Mouse (Mus musculus): ENCODE results near the gene Hs3st2.

The Hs3st2 gene

DNA sequence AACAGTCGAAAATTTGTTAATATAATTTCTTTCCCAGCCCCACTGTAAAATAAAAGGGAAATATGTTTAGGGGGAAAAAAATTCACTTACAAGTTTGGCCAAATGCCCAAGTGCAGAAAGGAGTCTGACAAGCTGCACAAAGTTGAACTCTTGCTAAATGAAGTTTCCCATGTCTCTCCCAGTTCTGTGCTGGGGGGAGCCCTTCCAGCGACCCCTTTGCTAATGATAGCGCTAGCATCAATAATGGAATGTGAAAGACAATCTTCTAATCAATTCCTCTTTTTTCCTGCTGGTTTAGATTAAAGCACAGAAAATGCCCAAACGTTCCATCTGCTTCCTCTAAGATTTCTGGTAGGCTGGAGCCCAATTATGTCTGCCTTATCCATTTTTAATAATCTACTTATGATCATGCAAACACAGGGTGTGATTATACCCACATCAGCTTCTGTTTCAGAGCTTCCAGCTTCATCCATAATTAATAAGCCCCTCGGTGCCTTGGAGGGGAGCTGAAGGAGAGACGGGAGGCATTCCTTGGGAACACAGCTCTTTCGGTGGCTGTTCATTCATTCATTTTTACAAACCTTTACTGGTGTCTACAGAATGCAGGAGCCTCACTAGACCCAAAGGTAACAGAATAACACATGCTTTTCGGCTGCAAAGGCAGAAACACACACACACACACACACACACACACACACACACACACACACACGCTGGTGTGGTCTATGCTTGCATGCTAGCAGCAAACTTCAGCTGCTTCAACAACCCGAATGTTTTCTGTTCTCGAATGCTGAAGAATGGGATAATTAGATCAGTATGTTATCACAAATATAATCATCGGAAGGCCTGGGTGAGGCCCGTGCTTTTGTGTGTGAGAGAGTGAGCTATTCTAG lies 59.5 kb downstream of the Hs3st2 start:
- ChIA-PET CTCF (interaction anchor here in 1 of 4 experiments (0.5 kb wide), 1 partner anchor 240 kb away, joined by 5 read pairs; no protein-coding TSS in a partner anchor), POLR2A (no interaction called here)

DNA sequence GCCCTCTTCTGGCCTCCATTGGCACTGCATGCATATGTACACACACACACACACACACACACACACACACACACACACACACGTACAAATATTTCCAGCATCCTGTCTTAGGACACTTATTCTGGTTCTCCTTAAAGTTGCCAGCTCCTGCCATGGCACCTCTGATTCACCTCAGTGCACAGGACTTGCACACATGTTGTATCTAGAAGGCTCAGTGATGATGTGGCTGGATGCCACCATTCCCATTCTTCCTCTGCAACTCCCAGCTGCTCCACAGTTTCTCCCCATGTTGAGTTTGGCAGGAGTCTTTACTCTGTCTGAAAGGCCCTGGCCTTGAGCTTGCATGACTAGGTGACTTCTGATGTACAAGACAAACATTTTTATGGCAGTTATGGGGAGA lies 65.1 kb downstream of the Hs3st2 start:
- POLR2A ChIA-PET = no interaction called here

GRCm38 (mm10) chr7:121458075-121458474 lies 66.4 kb downstream of the Hs3st2 start:
- CTCF ChIA-PET = no interaction called here
- POLR2A ChIA-PET = interaction anchor here in 2 of 4 experiments (0.6 to 0.7 kb wide), 2 partner anchors 105 to 1117 kb away, joined by 5 to 9 read pairs; no protein-coding TSS in a partner anchor

More for the DNA sequence above, 65.1 kb downstream of the Hs3st2 start:
- CTCF ChIA-PET = interaction anchor here (0.6 to 1.5 kb wide), 8 partner anchors 13 to 760 kb away, joined by 3 to 4 read pairs (median 3); partner anchors contain the start of gene Hs3st2 (in 1 of the 4)

- ChIA-PET CTCF (no interaction called here), POLR2A (no interaction called here)
Observed at GRCm38 (mm10) chr7:121460626-121461025, 69.0 kb downstream of the Hs3st2 start.

- ChIA-PET POLR2A (no interaction called here), CTCF (no interaction called here)
Observed at GRCm38 (mm10) chr7:121464441-121464840, 72.8 kb downstream of the Hs3st2 start.

DNA sequence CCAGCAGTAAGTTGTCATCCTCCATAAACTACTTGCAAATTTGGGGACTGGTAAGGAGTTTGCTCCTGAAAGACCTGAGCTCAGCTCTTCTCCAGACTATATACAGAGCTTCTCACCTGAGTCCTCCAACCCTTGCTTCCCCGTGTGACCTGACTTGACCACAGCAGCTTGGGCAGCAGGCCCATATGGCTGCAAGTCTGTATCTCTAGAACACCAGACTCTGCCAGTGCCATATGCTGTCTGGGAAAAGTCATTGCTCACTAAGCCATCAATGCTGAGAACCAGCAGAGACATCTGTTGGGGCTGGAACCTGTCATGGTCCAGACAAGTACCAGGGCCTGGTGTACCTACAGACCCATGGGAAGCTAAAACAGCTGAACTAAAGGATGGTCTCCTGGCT lies 73.5 kb downstream of the Hs3st2 start:
- POLR2A ChIA-PET = no interaction called here
- CTCF ChIA-PET = no interaction called here

DNA sequence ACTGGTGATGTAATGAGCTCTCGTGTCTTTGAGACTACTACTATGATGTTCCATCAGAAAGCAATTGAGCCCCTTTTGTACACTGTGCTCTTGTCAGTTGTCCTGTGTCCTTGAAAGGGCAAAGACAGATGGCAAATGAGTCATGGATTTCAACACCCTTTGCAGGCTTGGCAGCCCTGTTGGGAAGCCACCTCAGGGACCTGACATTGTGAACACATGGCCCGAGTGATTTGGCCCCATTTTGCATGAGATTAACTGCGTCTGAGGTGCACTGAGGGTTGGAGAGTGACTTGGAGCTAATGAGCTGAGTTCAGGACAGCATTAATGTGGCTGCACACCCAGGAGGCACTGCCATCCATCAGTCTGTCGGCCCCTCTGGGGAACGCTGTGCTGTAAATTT lies 74.7 kb downstream of the Hs3st2 start:
- ChIA-PET CTCF (interaction anchor here in 1 of 4 experiments (1.0 kb wide), 1 partner anchor 10 kb away, joined by 3 read pairs; no protein-coding TSS in a partner anchor), POLR2A (no interaction called here)

GRCm38 (mm10) chr7:121469435-121469834 lies 77.8 kb downstream of the Hs3st2 start:
- ChIA-PET CTCF (no interaction called here), POLR2A (no interaction called here)

DNA sequence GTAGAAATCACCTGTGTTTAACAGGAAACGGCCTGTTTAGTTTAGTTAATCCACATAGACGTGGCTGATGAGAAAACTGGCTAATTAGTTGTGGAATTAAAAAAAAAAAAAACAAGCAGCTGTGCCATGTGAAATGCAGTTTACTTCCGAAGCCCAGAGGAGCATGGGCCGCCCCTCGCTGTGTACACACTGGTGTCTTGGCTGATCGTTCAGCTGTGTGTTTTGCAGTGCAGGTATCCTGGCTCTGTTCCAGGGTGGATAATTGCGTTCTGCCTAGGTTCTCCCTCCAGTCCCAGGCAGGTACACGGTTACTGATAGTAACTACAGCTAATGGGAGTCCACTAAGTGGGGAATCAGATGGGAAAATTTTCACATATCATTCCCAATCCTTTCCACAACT lies 86.6 kb downstream of the Hs3st2 start:
- ChIA-PET CTCF (interaction anchor here in 1 of 4 experiments (0.6 kb wide), 1 partner anchor 32 kb away, joined by 3 read pairs; no protein-coding TSS in a partner anchor), POLR2A (no interaction called here)

- CTCF ChIA-PET = no interaction called here
- POLR2A ChIA-PET = interaction anchor here in 1 of 4 experiments (0.6 kb wide), 1 partner anchor 8 kb away, joined by 4 read pairs; no protein-coding TSS in a partner anchor
Observed at GRCm38 (mm10) chr7:121480106-121480505, 88.4 kb downstream of the Hs3st2 start.

DNA sequence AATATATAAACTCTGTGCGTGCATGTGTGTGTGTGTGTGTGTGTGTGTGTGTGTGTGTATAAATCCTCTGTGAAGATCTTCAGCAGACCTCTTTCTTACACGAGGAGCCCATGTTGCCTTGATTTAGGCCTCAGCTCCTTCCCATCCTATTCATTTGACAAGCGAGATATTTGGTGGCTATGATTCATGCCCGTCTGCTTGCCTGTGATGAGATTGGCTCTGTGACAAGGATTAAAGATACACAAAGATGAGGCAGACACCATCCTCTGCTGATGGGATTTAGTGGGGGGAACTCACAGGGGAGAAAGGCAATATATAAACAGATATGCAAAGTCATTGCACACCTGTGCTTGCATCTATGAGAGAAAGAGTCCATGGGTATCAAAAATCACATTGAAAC lies 92.9 kb downstream of the Hs3st2 start:
- POLR2A ChIA-PET = no interaction called here
- CTCF ChIA-PET = no interaction called here

DNA sequence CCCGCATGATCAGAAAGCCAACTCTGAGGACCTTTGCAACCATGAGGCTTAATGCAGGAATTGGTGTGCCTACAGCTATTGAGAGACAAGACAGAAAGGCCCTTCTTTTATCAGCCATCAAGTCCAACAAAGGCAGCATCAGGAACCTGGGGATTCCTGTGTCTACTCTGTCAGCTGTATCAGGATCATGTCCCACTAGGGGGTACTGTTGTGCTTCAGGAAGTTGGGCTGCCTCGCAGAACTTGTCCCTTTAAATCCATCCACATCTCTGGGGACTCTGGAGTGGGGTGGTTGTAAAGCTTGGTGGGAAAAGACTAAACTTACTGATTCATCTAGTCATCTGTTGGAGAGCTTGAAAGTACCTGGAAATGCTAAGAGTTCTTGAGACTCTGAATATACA lies 93.6 kb downstream of the Hs3st2 start:
- ChIA-PET CTCF (interaction anchor here in 1 of 4 experiments (0.6 kb wide), 2 partner anchors 12 to 118 kb away, joined by 3 to 4 read pairs; no protein-coding TSS in a partner anchor), POLR2A (no interaction called here)

DNA sequence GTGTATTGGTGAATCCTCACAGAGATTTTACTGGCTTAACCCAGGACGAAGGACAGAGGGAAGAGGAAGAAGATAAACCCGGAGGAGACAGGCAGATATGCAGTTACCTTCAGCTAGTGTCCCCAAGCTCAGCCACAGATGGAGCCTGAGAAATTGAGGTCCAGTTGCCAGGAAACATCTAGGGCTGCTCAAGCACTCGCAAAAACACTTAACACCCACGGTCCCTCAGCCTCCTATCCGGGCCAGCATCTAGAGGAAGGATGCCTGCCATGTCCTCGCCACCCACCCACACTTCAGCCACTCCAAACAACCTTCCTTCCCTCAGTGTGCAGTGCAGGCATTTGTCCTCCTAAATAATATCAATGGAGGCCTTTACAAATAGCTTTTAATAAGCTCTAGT lies 95.6 kb downstream of the Hs3st2 start:
- ChIA-PET CTCF (no interaction called here), POLR2A (no interaction called here)

DNA sequence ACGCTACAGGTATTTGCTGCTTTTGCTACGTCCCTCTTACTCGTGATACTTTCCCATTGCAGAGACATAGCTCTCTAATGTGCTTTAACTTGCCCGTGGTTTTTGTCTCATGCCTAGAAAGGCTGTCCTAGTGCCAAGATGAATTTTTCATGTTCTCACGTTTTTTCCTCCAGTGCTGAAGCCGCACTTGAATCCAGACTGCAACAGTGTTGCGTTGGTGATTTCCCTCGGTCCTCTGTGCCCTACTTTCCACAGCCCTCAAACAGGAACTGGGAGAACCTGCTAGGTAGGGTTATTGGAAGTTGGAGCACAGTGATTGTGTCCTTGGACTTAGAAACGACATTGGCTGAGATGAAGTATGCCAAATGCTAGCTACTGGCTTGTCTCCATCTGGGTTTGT lies 97.7 kb downstream of the Hs3st2 start:
- ChIA-PET POLR2A (no interaction called here), CTCF (no interaction called here)

GRCm38 (mm10) chr7:121491455-121492005 lies 99.9 kb downstream of the Hs3st2 start:
- ChIA-PET CTCF (interaction anchor here in 1 of 4 experiments (0.5 kb wide), 1 partner anchor 385 kb away, joined by 3 read pairs; no protein-coding TSS in a partner anchor), POLR2A (interaction anchor here in 1 of 4 experiments (0.8 kb wide), 1 partner anchor 9 kb away, joined by 3 read pairs; no protein-coding TSS in a partner anchor)

- CTCF ChIA-PET = interaction anchor here in 1 of 4 experiments (0.7 kb wide), 1 partner anchor 39 kb away, joined by 3 read pairs; no protein-coding TSS in a partner anchor
- POLR2A ChIA-PET = interaction anchor here in 1 of 4 experiments (0.6 kb wide), 1 partner anchor 8 kb away, joined by 3 read pairs; no protein-coding TSS in a partner anchor
Observed at GRCm38 (mm10) chr7:121500516-121500915, 108.9 kb downstream of the Hs3st2 start.

DNA sequence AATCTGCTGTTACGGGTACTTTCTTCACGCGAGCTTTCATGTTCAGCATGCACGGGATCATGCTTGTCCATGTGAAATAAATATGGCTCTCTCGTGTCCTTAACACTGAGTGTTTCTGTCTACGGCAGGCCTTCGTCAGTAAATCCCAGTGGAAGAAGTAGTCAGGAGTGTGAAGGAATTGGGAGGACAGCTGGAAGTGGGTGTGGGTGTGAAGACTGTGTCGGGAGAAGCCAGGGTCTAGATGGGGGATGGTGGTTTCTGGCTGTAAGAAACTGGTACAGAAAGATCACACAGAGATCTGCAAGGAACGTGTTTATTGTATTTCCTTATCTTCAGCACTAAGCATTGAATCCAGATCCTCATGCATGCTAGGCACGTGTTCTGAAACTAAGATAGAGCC lies 110.0 kb downstream of the Hs3st2 start:
- ChIA-PET CTCF (no interaction called here), POLR2A (no interaction called here)

DNA sequence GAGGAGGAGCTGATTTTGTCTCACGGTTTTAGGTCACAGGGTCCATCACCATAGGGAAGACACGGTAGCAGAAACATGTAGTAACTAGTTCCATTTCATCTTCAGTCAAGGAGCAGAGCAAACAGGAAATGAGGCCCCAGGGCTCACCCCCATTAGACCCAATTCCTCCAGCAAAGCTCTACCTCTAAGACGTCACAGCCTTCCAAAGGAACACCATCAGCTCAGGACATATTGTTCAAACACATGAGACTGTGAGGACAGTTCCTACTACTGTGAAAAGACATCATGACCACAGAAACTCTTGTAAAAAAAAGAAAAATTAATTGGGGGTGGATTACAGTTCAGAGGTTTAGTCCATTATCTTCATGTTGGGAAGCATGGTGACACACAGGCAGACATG lies 125.1 kb downstream of the Hs3st2 start:
- CTCF ChIA-PET = interaction anchor here in 1 of 4 experiments (0.7 kb wide), 1 partner anchor 350 kb away, joined by 7 read pairs; no protein-coding TSS in a partner anchor
- POLR2A ChIA-PET = interaction anchor here in 1 of 4 experiments (0.8 kb wide), 1 partner anchor 11 kb away, joined by 3 read pairs; no protein-coding TSS in a partner anchor

- CTCF ChIA-PET = no interaction called here
- POLR2A ChIA-PET = no interaction called here
Observed at GRCm38 (mm10) chr7:121517165-121517591, 125.5 kb downstream of the Hs3st2 start.

- POLR2A ChIA-PET = no interaction called here
Observed at GRCm38 (mm10) chr7:121522125-121522524, 130.5 kb downstream of the Hs3st2 start.

More at GRCm38 (mm10) chr7:121522125-121522524, 130.5 kb downstream of the Hs3st2 start:
- CTCF ChIA-PET = no interaction called here
